Mouse (Mus musculus): ENCODE data around the gene Slc25a10.

Gene Slc25a10

DNA sequence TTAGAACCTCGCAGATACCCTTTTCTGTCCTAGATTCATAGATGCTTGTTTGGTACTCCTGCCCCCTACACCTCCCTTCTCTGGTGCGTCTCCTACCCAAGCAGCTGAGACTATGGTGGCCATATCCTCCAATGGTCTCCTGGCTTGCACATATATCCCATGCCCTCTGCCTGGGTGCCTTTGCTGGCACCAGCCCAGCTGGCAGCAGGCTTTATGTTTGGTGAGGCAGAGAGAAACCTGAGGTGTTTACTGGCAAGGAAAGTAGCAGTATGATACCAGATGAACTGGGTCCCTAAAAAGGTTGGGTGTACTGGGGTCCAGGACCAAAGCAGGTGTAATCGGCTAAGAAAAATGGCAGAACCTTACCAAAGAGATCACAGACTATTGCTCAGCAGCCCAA lies 54.3 kb downstream of the Slc25a10 start:
- DNase-seq = peak; percentile 43

- DNase-seq = peak; percentile 30
Measured at GRCm38 (mm10) chr11:120547469-120547868, 55.8 kb downstream of the Slc25a10 start.

DNA sequence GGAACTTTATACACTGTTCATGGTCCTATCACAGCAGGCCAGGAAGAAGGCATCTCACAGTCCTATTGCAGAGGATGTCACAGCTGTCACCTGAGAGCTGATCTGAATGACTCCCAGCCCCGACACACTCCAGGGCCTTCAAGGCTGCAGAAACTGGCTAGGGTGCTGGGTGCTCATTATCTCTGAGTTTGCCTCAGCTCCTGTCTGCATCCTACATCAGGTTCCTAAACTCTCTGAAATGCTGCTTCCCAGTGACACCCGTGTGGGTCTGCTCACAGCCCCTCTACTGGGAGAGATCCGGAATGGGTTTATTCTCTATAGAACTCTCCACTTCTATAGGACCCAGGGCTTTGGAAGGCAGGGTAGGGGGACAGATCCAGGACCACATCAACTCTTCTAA lies 56.6 kb downstream of the Slc25a10 start:
- no peak for DNase-seq

- peak; percentile 20 for DNase-seq
Measured at GRCm38 (mm10) chr11:120548786-120549167, 57.1 kb downstream of the Slc25a10 start.

Measured in kidney, adult 9 months (tissue).